Mouse (Mus musculus) retina, postnatal 7 days (tissue): ENCODE measurements around the gene Adgb.
"Not testable (repeated sequence)": the region's sequence is repeated elsewhere in the genome, so short reads cannot be mapped to it uniquely, and the experiment has no call there.

Experiments used
- DNase-seq: peaks from one replicate; pipeline ENCODE4 v3.0.0-alpha.2; 2012; ENCODE audit warnings: low read depth, low spot score

Gene Adgb

DNA sequence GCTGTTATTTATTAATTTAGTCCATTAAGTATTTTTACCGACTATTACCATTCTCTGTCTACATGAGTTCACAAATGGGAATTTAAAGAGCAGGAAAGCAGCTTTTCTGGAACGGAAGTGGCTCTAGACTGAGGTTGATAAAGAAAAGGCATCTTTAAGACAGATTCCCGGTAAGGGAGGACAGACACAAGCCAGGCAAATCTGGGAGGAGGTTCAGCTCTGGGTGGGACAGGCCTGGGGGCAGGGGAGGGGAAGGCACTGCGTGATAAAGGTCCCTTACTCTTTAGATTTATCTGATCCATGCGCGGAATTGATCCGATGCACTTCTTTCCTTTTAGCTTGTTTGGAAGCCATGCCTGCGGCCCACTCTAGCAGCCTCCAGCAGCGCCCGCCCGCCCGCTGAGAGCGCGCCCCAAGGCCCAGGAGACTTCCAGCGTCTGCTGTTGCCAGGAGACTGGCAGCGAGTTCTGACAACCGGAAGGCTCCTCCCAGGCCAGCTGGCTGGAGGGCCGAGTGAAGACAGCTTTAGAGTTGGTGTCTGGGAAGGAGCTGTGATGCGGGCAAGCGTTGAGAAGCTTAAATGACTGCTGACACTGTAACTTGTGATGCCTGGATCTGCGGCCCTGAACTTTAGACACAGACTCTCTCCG is at the start of gene Adgb:
Adgb (minus strand) TSS at position 366 of the 650 bp plus-strand sequence.
- DNase-seq: peak; percentile 21

GRCm38 (mm10) chr10:10480139-10480538 is 8.0 kb upstream of the Adgb start:
- no peak for DNase-seq

DNA sequence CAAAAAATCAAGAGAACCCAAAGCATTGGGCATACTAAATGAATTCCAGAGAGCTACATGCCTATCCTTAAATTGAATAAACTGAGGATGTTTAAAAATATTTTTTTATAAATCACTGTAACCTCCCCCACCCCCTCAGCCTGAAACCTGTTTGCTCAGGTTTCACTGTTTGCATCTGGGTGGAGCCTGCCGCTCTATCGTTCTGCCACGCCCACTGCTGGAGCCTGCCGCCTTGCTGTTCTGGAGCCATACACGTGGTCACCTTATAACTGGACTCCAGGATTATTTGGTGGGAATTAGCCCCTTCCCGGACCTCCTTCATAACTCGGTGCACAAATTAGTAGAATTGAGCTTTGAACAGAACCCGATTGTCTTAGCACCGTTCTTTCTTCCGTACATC is 5.3 kb upstream of the Adgb start:
- DNase-seq: not testable (repeated sequence)

DNA sequence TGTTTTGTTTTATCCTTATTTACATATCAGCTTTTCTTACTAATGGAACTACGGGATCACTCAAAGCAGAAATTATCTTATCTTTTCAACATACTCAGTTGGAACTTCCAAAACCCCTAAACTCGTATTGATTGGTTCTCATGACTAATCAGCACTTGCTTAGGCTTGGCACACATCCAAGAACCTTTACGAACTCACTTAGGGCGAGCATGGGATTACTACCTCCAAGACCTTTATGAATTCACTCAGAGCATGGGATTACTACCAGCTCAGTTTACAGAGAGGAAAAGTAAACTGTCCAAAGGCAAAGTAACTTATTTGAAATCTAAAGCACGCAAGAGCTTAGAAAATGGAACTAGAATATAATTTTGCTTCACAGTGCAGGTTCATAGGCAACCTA is 4.8 kb upstream of the Adgb start:
- DNase-seq: no peak

DNA sequence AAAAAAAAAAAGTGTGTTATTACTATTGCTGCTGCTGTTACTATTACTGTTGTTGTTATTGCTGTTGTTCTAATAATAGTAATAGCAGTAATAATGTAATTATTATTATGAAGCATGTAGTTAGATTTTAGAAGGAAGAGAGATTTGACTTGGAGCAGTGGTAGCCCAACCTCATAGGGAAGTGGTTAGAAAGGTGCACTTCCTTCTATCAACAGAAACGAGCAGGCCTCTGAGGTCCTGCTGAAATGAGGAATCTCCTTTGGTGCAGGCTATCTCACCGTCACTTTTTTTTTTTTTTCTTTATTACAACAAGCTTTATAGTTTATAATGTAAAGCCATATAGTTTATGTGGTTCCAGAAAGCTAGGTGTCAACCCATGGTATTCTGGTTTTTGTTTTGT is 4.4 kb upstream of the Adgb start:
- no peak for DNase-seq

GRCm38 (mm10) chr10:10468699-10469547 is 3.2 kb downstream of the Adgb start:
- DNase-seq: no peak

DNA sequence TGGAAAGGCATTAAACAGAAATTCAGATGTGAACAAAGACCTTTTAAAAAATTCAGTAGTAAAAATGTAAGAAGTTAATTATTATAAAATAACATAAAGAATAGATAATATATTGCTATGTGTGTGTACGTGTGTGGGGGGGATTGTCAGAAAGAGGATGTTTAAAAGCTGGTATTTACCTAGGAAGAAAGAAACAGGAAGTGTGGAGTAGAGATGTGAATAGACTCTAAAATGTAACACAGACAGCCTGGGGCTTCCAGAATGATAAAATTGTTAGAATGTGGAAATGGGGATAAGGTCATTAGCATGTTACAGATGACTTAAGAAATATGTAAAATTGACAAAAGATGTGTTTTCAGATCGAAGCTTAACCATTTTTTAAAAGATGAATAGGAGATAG is 12.0 kb downstream of the Adgb start:
- no peak for DNase-seq

DNA sequence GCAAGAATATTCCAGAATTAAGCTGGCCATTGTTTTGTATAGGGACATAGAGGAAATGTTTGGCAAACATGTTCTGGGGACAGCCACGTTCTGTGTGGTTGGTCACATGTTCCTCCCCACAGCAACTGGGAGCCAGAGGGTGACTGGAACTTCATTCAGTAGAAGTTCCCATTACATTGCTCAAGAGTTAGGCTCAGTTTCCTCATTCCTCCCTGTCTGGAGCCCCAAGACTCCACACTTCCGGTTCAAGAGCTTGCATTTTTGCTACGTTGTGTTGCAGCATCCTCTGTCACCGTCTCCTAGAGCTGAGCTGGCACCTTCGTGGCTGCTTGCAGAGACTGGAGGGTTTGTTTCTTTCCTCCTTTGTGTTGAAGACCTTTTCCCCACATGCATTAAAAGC is 15.1 kb downstream of the Adgb start:
- no peak for DNase-seq

DNA sequence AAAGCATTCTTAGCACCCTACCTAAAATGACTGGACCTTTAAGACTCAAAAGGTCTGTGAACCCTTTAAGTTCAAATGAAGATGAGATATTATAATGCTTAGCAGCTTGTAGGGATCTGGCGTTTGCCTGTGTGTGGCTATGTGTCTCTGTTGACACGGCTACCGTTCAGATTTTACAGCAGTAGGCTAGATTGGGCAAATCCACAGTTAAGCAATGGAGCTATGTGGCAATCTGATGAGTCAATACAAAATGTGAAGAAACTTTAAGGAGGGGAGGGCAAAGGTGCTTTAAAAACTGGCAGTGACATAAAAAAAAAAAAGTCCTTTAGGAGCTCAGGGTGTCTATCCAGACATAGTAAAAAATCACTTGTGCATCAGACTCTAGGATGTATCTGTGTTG is 23.1 kb downstream of the Adgb start:
- no peak for DNase-seq

- no peak for DNase-seq
Measured at GRCm38 (mm10) chr10:10444841-10445466, 27.2 kb downstream of the Adgb start.

- DNase-seq: no peak
Measured at GRCm38 (mm10) chr10:10443558-10443957, 28.6 kb downstream of the Adgb start.

DNA sequence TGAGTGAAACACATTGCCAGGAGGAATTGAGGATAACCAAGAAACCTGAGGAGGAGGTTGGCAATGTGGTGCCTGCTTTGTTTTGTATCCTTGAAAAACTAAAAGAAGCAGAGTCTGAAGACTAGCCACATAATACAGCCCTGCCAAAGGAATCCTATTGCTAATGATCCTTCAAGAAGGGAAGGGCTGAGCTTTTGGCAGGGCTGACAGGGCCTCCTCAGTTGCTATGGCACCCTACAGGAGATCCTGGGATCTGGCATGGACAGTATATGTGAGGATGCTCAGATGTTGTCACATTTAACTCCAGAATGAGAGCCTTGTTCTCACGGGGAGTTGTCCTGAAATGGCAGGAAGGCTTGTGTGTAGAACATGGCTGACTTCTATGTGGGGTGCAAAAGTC is 37.1 kb downstream of the Adgb start:
- no peak for DNase-seq

DNA sequence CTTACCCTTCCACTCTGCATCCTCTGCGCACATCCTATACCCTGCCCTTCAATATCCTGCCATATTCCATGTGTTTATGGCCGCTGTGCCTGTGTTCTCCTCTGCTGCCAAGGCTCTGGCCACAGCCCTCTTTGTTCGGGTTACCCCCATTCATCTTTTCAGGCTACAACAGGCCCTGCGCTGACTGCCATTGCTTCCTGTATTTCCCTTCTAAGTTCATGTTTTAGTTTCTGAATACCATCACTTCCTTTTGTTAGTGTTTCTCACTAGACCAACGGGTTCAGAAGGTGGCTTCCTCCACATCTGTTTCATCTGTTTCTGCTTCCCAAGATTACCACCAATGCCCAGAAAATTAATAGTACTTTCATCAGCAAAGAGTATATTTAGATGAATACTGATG is 42.5 kb downstream of the Adgb start:
- no peak for DNase-seq

GRCm38 (mm10) chr10:10429032-10429431 is 43.1 kb downstream of the Adgb start:
- DNase-seq: no peak

GRCm38 (mm10) chr10:10424383-10424782 is 47.7 kb downstream of the Adgb start:
- DNase-seq: no peak

DNA sequence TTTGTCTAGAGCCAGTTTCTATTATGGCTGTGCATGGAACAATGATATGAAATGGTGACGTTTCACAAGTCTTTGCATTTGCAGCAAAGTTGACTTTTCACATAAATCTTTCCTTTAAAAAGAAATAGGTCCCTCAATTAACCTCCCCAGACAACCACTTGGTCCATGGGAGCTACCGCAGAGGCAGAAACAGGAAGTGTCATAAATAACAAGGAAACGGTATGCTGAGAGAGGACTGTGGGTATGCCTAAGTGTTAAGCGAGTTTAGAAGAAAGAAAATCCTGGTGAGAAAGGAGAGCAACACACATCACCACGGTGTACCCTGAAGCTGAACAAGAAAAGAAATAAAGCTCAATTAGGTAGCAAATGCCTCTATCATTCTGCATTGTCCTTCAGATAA is 61.1 kb downstream of the Adgb start:
- DNase-seq: no peak

DNA sequence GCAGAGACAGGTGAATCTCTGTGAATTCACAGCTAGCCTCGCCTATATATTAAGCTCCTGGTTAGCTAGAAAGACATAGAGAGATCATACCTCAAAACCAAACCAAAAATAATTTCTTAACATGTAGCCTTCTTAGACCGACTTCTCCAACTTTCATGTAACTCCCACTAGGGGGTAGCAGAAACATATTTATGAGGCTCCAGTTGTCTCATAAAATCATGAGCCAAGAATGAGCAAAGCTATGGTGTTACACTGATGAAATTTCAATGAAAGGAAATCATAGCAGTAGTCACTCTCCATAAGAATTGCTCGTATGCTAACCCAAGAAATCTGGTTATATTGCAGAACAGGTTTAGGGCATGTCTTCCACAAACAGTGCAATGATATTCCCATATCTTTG is 64.0 kb downstream of the Adgb start:
- DNase-seq: peak; percentile 20

DNA sequence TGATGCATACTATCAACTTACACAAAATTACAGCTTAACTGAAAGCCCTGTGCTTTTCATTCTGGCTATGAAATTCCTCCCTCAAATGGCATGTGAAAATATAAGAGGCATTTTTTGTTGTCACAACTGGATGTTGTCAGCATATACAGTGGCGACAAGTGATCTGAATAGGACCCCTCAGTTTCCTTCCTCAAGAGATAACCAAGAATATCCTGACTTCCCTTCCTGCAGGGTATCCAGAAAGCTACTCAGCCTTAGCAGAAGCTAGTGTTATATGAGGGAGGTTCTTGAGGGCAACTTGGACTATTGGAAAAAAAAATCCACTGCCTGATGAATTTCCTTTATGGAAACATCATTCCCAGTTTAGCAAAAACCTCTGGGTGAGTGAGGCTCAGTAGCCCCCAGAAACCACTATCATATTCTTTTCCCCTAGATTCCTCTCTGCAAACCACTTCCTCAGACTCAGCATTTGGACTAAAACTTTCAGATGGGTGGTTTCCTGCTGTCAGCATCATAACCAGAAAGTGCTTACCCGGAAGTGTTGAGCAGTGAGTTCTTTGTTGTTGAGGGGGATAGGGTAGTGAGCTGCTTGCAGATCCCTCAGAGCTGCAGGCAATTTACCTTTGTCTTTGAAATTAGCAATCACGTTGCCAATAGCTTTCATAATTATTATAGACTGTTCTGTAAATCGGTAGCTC is 76.2 kb downstream of the Adgb start:
- DNase-seq: no peak

DNA sequence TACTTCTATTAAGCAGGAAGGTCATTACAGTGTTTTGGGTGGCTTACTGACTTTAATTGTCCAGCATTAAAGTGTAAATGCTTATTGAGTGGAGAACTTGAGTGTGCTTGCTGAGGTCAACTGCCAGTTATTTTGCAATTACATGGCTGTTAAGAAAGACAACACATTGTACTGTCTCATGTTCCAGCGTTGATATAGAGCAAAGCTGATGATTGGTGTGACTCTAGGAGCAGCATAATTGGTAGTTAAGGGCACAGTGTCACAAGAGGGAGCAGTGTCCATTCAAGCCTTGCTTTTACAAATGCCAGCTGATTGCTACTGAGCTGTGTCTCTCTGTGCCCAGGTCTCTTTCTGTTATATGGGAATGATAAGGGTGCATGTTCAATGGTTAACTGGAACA is 97.5 kb downstream of the Adgb start:
- no peak for DNase-seq

DNA sequence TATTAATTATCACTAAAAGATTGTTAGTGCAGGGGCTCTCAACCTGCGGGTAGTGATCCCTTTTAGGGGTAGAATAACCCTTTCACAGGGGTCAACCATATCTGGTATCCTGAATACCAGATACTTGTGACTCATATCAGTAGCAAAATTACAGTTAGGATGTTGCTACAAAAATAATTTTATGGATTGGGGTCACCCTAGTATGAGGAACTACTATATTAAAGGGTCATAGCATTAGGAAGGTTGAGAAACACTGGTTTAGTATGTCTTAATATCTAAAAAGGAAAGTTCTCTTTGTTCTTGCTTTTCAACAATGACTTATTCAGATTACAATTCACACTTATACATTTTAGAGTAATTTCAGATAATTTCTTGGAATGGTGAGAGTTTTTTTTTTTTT is 108.1 kb downstream of the Adgb start:
- DNase-seq: no peak

- DNase-seq: peak; percentile 11
Measured at GRCm38 (mm10) chr10:10355605-10356227, 116.4 kb downstream of the Adgb start.

GRCm38 (mm10) chr10:10352184-10352583 is 119.9 kb downstream of the Adgb start:
- DNase-seq: no peak
